Comparison of ENCODE assay signal across 27 mouse cellular contexts in the genomic region with DNA sequence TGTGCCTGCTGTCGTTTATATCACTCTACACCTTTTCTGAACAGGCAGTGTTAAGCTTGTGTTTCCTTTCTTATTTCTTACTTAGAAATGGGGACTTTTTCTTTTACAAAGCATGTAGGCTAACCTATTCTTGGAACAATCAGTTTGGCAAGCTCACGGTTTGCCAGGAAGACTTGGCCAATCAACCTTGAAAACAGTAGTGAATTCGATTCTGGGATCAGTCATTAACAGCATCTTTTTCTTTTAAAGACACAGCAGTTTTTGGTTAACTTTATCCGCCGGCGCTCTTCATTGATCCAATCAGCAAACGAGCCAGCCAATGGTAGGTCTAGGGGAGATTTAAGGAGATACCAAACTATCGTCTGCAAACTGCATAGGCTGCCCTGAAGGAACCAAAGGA.
"Had no signal": no experiment of that assay in that cellular context is flagged by ENCODE, and none has a peak within 500 bp of the region (broad histone marks: within the 10 kb centered on the region; RNA-seq: fewer than 3 reads in every experiment).

No protein-coding gene starts in this region.

- H3K4me3 ChIP-seq: gastrocnemius, adult 2 months; heart, embryonic 13.5 days; heart, embryonic 15.5 days; hindbrain, embryonic 13.5 days; hindbrain, embryonic 15.5 days; kidney, embryonic 15.5 days; limb, embryonic 13.5 days; limb, embryonic 15.5 days; liver, embryonic 13.5 days; liver, embryonic 15.5 days had no signal

- ATAC-seq: hindbrain, postnatal 0 days; intestine, embryonic 16.5 days had no signal

- H3K4me2 ChIP-seq: heart, embryonic 11.5 days; heart, embryonic 13.5 days; heart, embryonic 15.5 days; hindbrain, embryonic 13.5 days; hindbrain, embryonic 15.5 days; kidney, embryonic 15.5 days; limb, embryonic 13.5 days; limb, embryonic 15.5 days; liver, embryonic 13.5 days; liver, embryonic 15.5 days had no signal

- H3K4me1 ChIP-seq: heart, embryonic 13.5 days; heart, embryonic 15.5 days; hindbrain, embryonic 13.5 days; hindbrain, embryonic 15.5 days; kidney, embryonic 15.5 days; limb, embryonic 13.5 days; limb, embryonic 15.5 days; liver, embryonic 15.5 days had no signal

- DNase-seq: gastrocnemius, adult 2 months; gastrocnemius, postnatal 10 days; gastrocnemius, postnatal 25 days; heart, adult 18-20 months; heart, postnatal 14 days; heart, postnatal 36 days; kidney, adult 11 months; kidney, adult 2 months; kidney, adult 9 months; kidney, postnatal 14 days; kidney, postnatal 36 days; layer of hippocampus, adult 9-11 months; layer of hippocampus, postnatal 36 days; left cerebral cortex, postnatal 4 days; liver, embryonic 13.5 days had no signal

- H3K27me3 ChIP-seq: heart, embryonic 15.5 days; hindbrain, embryonic 13.5 days; hindbrain, embryonic 15.5 days; kidney, embryonic 15.5 days; limb, embryonic 13.5 days; limb, embryonic 15.5 days; liver, embryonic 13.5 days; liver, embryonic 15.5 days had no signal

- H3K9me3 ChIP-seq: heart, embryonic 13.5 days; heart, embryonic 15.5 days; hindbrain, embryonic 13.5 days; hindbrain, embryonic 15.5 days; kidney, embryonic 15.5 days; limb, embryonic 13.5 days; limb, embryonic 15.5 days; liver, embryonic 13.5 days; liver, embryonic 15.5 days had no signal

- H3K27ac ChIP-seq: gastrocnemius, adult 2 months; heart, embryonic 13.5 days; heart, embryonic 15.5 days; hindbrain, embryonic 13.5 days; hindbrain, embryonic 15.5 days; hindbrain, postnatal 0 days; kidney, embryonic 15.5 days; kidney, postnatal 0 days; limb, embryonic 13.5 days; limb, embryonic 15.5 days; liver, embryonic 13.5 days; liver, embryonic 15.5 days had no signal

- H3K36me3 ChIP-seq: heart, embryonic 13.5 days; heart, embryonic 15.5 days; hindbrain, embryonic 13.5 days; hindbrain, embryonic 15.5 days; kidney, embryonic 15.5 days; limb, embryonic 13.5 days; limb, embryonic 15.5 days; liver, embryonic 13.5 days; liver, embryonic 15.5 days had no signal

- H3K9ac ChIP-seq: heart, embryonic 13.5 days; heart, embryonic 15.5 days; hindbrain, embryonic 13.5 days; hindbrain, embryonic 15.5 days; kidney, embryonic 15.5 days; limb, embryonic 13.5 days; limb, embryonic 15.5 days; liver, embryonic 13.5 days; liver, embryonic 15.5 days had no signal
